Mouse (Mus musculus) C2C12 (cell line): ENCODE measurements at regions not wholly inside any gene's neighbourhood (a gene's known extent, or its start where the extent isn't known, plus 50 kb on each side); places are given as distances from the start of the nearest gene placed in this dataset.

Source experiments
- H3K27me3 ChIP-seq: one replicate; pipeline ENCODE4 v1.6.1; 2011; ENCODE audit not compliant: control insufficient read depth, insufficient read depth, insufficient read length
- H3K36me3 ChIP-seq: one replicate; pipeline ENCODE4 v1.6.1; 2011; ENCODE audit not compliant: control insufficient read depth, insufficient read depth
- H3K4me3 ChIP-seq: one replicate; pipeline ENCODE4 v1.5.1; 2011; ENCODE audit warnings: mild to moderate bottlenecking, control low read depth; ENCODE audit not compliant: poor library complexity, insufficient read depth, severe bottlenecking
- H3K79me2 ChIP-seq: one replicate; pipeline ENCODE4 v1.6.1; 2011; ENCODE audit not compliant: control insufficient read depth, insufficient read depth
- H3K79me3 ChIP-seq: one replicate; pipeline ENCODE4 v1.6.1; 2011; ENCODE audit warnings: low read depth, control low read depth
- H3ac ChIP-seq: one replicate; pipeline ENCODE3; 2011; ENCODE audit warnings: low read depth; ENCODE audit not compliant: control insufficient read depth, insufficient read length
- CEBPB ChIP-seq: IDR thresholded peaks from one replicate; pipeline ENCODE4 v1.6.1; 2011; ENCODE audit warnings: low read depth, mild to moderate bottlenecking, control low read depth, moderate library complexity
- CTCF ChIP-seq: IDR thresholded peaks from one replicate; pipeline ENCODE4 v1.5.1; 2011; ENCODE audit not compliant: control insufficient read depth, insufficient read depth, insufficient read length
- FOSL1 ChIP-seq: IDR thresholded peaks from one replicate; pipeline ENCODE4 v1.8.0; 2011; ENCODE audit warnings: mild to moderate bottlenecking, low read length; ENCODE audit not compliant: poor library complexity, insufficient read depth, severe bottlenecking
- MAX ChIP-seq: IDR thresholded peaks from one replicate; pipeline ENCODE4 v1.6.1; 2011; ENCODE audit warnings: mild to moderate bottlenecking, control low read depth
- MYOD1 ChIP-seq: IDR thresholded peaks from one replicate; pipeline ENCODE4 v1.6.1; 2011; ENCODE audit warnings: low read depth; ENCODE audit not compliant: control insufficient read depth, insufficient read length
- MYOG ChIP-seq: IDR thresholded peaks from one replicate; pipeline ENCODE4 v1.6.1; 2011; ENCODE audit not compliant: control insufficient read depth, insufficient read length; ENCODE audit errors: extremely low read depth
- USF1 ChIP-seq: IDR thresholded peaks from one replicate; pipeline ENCODE4 v1.6.1; 2011; ENCODE audit warnings: low read depth, mild to moderate bottlenecking, control low read depth, moderate library complexity

GRCm38 (mm10) chr10:95004065-95004763, 59.6 kb upstream of the Plxnc1 start:
- H3K36me3 ChIP-seq = no peaks in the 10 kb centered on the region
- no peak overlapping the region for H3K4me3 ChIP-seq
- H3ac ChIP-seq = no peak overlapping the region
- TF ChIP-seq USF1 = no peak
- no peak for TF ChIP-seq MYOD1
- TF ChIP-seq FOSL1 = no peak
- no peak for TF ChIP-seq MAX
- no peak for TF ChIP-seq CTCF
- no peak for TF ChIP-seq CEBPB
- TF ChIP-seq MYOG = no peak
- H3K79me2 ChIP-seq = no peaks in the 10 kb centered on the region
- no peaks in the 10 kb centered on the region for H3K27me3 ChIP-seq
- no peaks in the 10 kb centered on the region for H3K79me3 ChIP-seq

- Histone ChIP-seq H3K79me2 (no peaks in the 10 kb centered on the region), H3K27me3 (no peaks in the 10 kb centered on the region), H3ac (no peak overlapping the region), H3K4me3 (no peak overlapping the region), H3K36me3 (no peaks in the 10 kb centered on the region), H3K79me3 (no peaks in the 10 kb centered on the region)
- TF ChIP-seq FOSL1 (no peak), USF1 (no peak), CTCF (no peak), MYOG (no peak), CEBPB (no peak), MAX (no peak), MYOD1 (no peak)
Observed at GRCm38 (mm10) chr10:95003621-95004020, 59.0 kb upstream of the Plxnc1 start.

GRCm38 (mm10) chr10:95001650-95002049, 57.0 kb upstream of the Plxnc1 start:
- no peaks in the 10 kb centered on the region for H3K79me2 ChIP-seq
- H3K27me3 ChIP-seq = no peaks in the 10 kb centered on the region
- no peak for TF ChIP-seq FOSL1
- no peak for TF ChIP-seq MYOG
- no peak for TF ChIP-seq CEBPB
- TF ChIP-seq MAX = no peak
- TF ChIP-seq USF1 = no peak
- TF ChIP-seq MYOD1 = no peak
- TF ChIP-seq CTCF = no peak
- no peaks in the 10 kb centered on the region for H3K36me3 ChIP-seq
- no peak overlapping the region for H3ac ChIP-seq
- H3K4me3 ChIP-seq = no peak overlapping the region
- no peaks in the 10 kb centered on the region for H3K79me3 ChIP-seq

- TF ChIP-seq USF1 (no peak), CTCF (no peak), FOSL1 (no peak), CEBPB (no peak), MAX (no peak), MYOG (no peak), MYOD1 (no peak)
- H3K79me2 ChIP-seq = no peaks in the 10 kb centered on the region
Observed at GRCm38 (mm10) chr10:94999716-95000115, 55.1 kb upstream of the Plxnc1 start.

More at GRCm38 (mm10) chr10:94999716-95000115, 55.1 kb upstream of the Plxnc1 start:
- no peak overlapping the region for H3ac ChIP-seq
- no peak overlapping the region for H3K4me3 ChIP-seq
- no peaks in the 10 kb centered on the region for H3K36me3 ChIP-seq
- H3K27me3 ChIP-seq = no peaks in the 10 kb centered on the region
- no peaks in the 10 kb centered on the region for H3K79me3 ChIP-seq
